Mouse (Mus musculus) liver, adult 2 months (tissue): ENCODE results near the gene Ccdc146. TPM values are rescaled to one million over a fixed set of nuclear protein-coding genes. Genes with fewer than 3 reads are reported as not detected.
"Not testable (repeated sequence)": the region's sequence is repeated elsewhere in the genome, so short reads cannot be mapped to it uniquely, and the experiment has no call there.

Experiments used
- DNase-seq: peaks from one replicate; pipeline ENCODE4 v3.0.0-alpha.2; 2011; ENCODE audit warnings: low read depth, low spot score; ENCODE audit errors: extremely low read depth
- H3K27ac ChIP-seq: fragments of 200-500 bp; replicated peaks from 2 replicates; pipeline ENCODE4 v1.5.1; 2012; ENCODE audit warnings: low read depth, mild to moderate bottlenecking, control low read depth, inconsistent platforms, low read length; ENCODE audit not compliant: insufficient read depth
- H3K27me3 ChIP-seq: fragments of 200-500 bp; 2 replicates; pipeline ENCODE4 v1.6.1; 2012; ENCODE audit warnings: mild to moderate bottlenecking, moderate library complexity, low read length, inconsistent platforms; ENCODE audit not compliant: control insufficient read depth, insufficient read depth
- H3K36me3 ChIP-seq: fragments of 200-500 bp; 2 replicates; pipeline ENCODE4 v1.6.1; 2012; ENCODE audit warnings: low read length, inconsistent platforms; ENCODE audit not compliant: control insufficient read depth, insufficient read depth
- H3K4me1 ChIP-seq: fragments of 200-500 bp; 2 replicates; pipeline ENCODE4 v1.6.1; 2011; ENCODE audit warnings: low read length; ENCODE audit not compliant: control insufficient read depth, insufficient read depth
- H3K4me3 ChIP-seq: fragments of 200-500 bp; 2 replicates; pipeline ENCODE4 v1.5.1; 2011; ENCODE audit warnings: low read depth, mild to moderate bottlenecking, control low read depth, low read length, moderate library complexity; ENCODE audit not compliant: insufficient read depth
- H3K79me2 ChIP-seq: fragments of 200-500 bp; 2 replicates; pipeline ENCODE4 v1.6.1; 2012; ENCODE audit warnings: inconsistent platforms, mild to moderate bottlenecking, low read length, moderate library complexity; ENCODE audit not compliant: control insufficient read depth, insufficient read depth
- H3K9ac ChIP-seq: fragments of 200-500 bp; 2 replicates; pipeline ENCODE4 v1.6.1; 2012; ENCODE audit warnings: low read depth, mild to moderate bottlenecking, control low read depth, inconsistent platforms, low read length
- CTCF ChIP-seq: fragments of 200-500 bp; IDR thresholded peaks from 2 replicates; pipeline ENCODE4 v1.5.1; 2011; ENCODE audit warnings: low read depth, low read length, control low read depth
- POLR2A ChIP-seq: fragments of 200-500 bp; IDR thresholded peaks from 2 replicates; pipeline ENCODE4 v1.6.1; 2011; ENCODE audit warnings: low read length, control low read depth; ENCODE audit not compliant: insufficient read depth; ENCODE audit errors: extremely low read depth
- WGBS: fragments of 180-500 bp; shearing (Covaris S2); methylation state at CpG from one replicate; pipeline ENCODE4 v1.1.7; 2018; 5-methylcytosine and 5-hydroxymethylcytosine counted together
- polyA plus RNA-seq: library from polyadenylated mRNA; depleted of rRNA; stranded (reverse); fragments of >200 nt; gene quantifications from 2 replicates; pipeline ENCODE4 v1.2.3, GENCODE M21; 2012
- total RNA-seq: library from RNA; depleted of rRNA; stranded (reverse); fragments of >200 nt; gene quantifications from 2 replicates; pipeline ENCODE4 v1.2.3, GENCODE M21; 2014

Ccdc146 gene
- total and polyA plus RNA-seq, 2 experiments, result not detected

DNA sequence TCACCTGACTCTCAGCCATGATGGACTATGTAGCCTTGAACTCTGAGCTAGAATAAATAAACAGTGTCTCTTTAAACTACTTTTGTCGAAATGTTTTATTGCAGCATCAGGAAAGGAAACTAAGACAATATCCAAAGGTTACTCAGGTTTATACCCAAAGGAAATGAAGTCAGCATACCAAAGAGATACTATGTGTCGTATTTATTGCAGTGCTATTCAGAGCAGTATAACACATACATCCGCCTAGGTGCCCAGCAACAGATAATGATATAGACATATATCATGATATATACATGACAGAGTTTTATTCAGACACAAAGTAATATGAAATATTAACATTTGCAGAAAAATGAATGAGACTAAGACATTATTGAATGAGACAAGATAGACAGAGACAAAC lies 61.1 kb downstream of the Ccdc146 start:
- DNase-seq, result peak; percentile 37
- H3K4me1 ChIP-seq, result no peaks in the 10 kb centered on the region
- H3K27ac ChIP-seq, result no peak overlapping the region
- no peaks in the 10 kb centered on the region for H3K79me2 ChIP-seq
- H3K36me3 ChIP-seq, result no peaks in the 10 kb centered on the region
- TF ChIP-seq CTCF, result no peak
- TF ChIP-seq POLR2A, result no peak
- no peak overlapping the region for H3K4me3 ChIP-seq
- no peak overlapping the region for H3K9ac ChIP-seq
- no peaks in the 10 kb centered on the region; the same call in 1 of the 2 replicates for H3K27me3 ChIP-seq
- WGBS, result 45% methylated on average over 3 of the region's 3 CpGs

DNA sequence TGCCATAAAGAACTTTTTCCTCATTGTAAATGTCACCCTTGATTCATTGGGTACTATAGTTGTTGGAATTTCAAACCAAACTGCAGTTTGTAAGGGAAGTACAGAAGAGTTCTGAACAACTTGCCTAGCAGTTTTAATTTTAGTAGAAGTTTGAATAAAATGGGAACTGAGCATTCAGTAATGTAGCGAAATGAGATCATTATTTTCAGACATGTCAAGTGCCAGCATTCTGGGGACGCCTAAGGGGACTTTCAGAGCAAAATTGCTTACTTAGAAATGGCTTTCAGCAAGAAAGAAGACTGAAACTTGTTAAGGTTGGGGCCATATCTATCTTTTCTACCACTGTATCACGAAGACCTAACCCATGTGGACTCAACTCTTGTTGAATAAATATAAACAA lies 65.8 kb downstream of the Ccdc146 start:
- H3K4me1 ChIP-seq, result no peaks in the 10 kb centered on the region
- no peaks in the 10 kb centered on the region for H3K36me3 ChIP-seq
- H3K9ac ChIP-seq, result no peak overlapping the region
- no peak overlapping the region for H3K27ac ChIP-seq
- no peaks in the 10 kb centered on the region for H3K79me2 ChIP-seq
- 75% methylated on average over 3 of the region's 3 CpGs for WGBS
- DNase-seq, result no peak
- H3K4me3 ChIP-seq, result no peak overlapping the region
- no peaks in the 10 kb centered on the region; the same call in 1 of the 2 replicates for H3K27me3 ChIP-seq
- TF ChIP-seq POLR2A (no peak), CTCF (no peak)

DNA sequence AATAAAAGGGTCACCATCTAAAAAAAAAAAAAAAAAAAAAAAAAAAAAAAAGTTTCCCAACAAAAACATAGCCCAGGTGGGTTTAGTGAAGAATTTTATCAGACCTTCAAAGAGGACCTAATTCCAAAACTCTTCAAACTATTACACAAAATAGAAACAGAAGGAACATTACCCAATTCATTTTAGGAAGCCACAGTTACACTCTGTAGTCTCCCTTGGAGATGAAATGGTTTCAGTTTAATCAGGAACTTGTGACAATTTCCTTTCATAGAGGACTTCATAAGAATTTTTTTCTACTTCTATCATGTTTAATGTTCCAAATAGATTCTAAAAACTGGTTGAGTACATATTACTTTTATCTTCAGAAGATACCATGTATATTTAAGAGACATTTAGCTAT lies 72.8 kb downstream of the Ccdc146 start:
- no peaks in the 10 kb centered on the region for H3K79me2 ChIP-seq
- no peak for DNase-seq
- no peak overlapping the region for H3K9ac ChIP-seq
- no peaks in the 10 kb centered on the region for H3K36me3 ChIP-seq
- no peaks in the 10 kb centered on the region for H3K27me3 ChIP-seq
- no peak overlapping the region for H3K27ac ChIP-seq
- TF ChIP-seq CTCF (no peak), POLR2A (no peak)
- no peak overlapping the region for H3K4me3 ChIP-seq
- no peaks in the 10 kb centered on the region for H3K4me1 ChIP-seq

DNA sequence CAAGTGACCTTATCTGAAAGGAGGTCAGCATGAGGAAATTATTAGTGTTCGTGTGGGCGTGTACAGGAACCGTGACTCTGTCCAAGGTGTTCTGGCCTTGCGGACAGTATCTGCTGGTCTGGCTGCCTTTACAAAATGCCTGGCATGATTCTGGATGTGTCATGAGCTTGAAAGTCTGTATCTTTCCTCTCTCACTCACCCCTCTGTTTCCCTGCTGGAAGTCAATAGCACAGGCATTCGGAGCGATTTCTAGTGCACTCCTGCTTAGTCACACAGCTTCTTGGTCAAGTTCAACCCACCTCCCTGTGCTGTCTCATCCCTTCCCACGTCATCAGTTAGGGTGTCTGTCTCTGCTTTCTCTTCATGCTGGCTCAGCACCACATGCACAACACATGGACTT lies 76.1 kb downstream of the Ccdc146 start:
- H3K27me3 ChIP-seq, result no peaks in the 10 kb centered on the region
- WGBS, result 84% methylated on average over 7 of the region's 7 CpGs
- H3K36me3 ChIP-seq, result no peaks in the 10 kb centered on the region
- H3K9ac ChIP-seq, result no peak overlapping the region
- H3K4me3 ChIP-seq, result no peak overlapping the region
- no peak for DNase-seq
- no peaks in the 10 kb centered on the region for H3K4me1 ChIP-seq
- TF ChIP-seq CTCF (no peak), POLR2A (no peak)
- H3K27ac ChIP-seq, result no peak overlapping the region
- no peaks in the 10 kb centered on the region for H3K79me2 ChIP-seq

DNA sequence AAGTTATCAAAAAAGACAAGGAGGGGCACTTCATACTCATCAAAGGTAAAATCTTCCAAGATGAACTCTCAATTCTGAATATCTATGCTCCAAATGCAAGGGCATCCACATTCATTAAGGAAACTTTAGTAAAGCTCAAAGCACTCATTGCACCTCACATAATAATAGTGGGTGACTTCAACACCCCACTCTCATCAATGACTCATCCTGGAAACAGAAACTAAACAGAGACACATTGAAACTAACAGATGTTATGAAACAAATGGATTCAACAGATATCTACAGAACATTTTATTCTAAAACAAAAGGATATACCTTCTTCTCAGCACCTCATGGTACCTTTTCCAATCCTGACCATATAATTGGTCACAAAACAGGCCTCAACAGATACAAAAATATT lies 82.2 kb downstream of the Ccdc146 start:
- H3K9ac ChIP-seq, H3K4me1 ChIP-seq, H3K27ac ChIP-seq, DNase-seq, H3K79me2 ChIP-seq, H3K4me3 ChIP-seq, H3K36me3 ChIP-seq, H3K27me3 ChIP-seq: not testable (repeated sequence)

DNA sequence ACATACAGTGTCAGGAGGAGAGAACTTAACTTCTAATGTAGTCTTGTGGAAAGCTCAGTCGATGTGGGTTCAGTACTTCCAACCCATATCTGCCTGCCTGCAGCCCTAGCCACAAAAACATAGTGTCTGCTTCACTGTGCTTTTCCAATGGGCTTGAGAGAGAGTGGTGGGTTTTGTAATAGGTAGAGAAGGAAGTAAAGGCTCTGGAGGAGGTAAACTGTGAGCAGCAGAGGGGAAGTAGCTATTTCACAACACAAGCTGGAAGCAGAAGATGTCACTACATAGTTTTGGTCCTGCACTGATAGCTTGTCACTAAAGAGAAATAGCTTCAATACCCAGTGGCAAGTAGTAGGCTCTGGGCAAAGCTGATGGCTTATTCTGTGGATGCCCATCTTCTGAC lies 92.4 kb downstream of the Ccdc146 start:
- H3K79me2 ChIP-seq, result no peaks in the 10 kb centered on the region
- no peak overlapping the region for H3K4me3 ChIP-seq
- H3K27ac ChIP-seq, result no peak overlapping the region
- DNase-seq, result peak; percentile 16
- 80% methylated on average over 1 of the region's 1 CpGs for WGBS
- H3K27me3 ChIP-seq, result no peaks in the 10 kb centered on the region
- H3K9ac ChIP-seq, result no peak overlapping the region
- no peaks in the 10 kb centered on the region for H3K36me3 ChIP-seq
- no peak for TF ChIP-seq POLR2A
- H3K4me1 ChIP-seq, result no peaks in the 10 kb centered on the region; the same call in 1 of the 2 replicates
